Mouse (Mus musculus): ENCODE measurements around the gene Polr2h.

- TF ChIP-seq FOSL1 (IDR thresholded peaks at IDR 0.05; ENCODE audit: insufficient read depth, low read length, poor library complexity, severe bottlenecking): no peak
- no peak for TF ChIP-seq CTCF (IDR thresholded peaks at IDR 0.05; ENCODE audit: control insufficient read depth, insufficient read depth, insufficient read length)
- peak; percentile 40 for TF ChIP-seq MYOD1 (IDR thresholded peaks at IDR 0.05; ENCODE audit: control insufficient read depth, insufficient read length, low read depth)
- TF ChIP-seq MYOG (IDR thresholded peaks at IDR 0.05; ENCODE audit: control insufficient read depth, extremely low read depth, insufficient read length): no peak
- TF ChIP-seq USF1 (IDR thresholded peaks at IDR 0.05; ENCODE audit: low read depth): no peak
- TF ChIP-seq CEBPB (IDR thresholded peaks at IDR 0.05; ENCODE audit: low read depth): no peak
These were observed 29.2 kb downstream of the Polr2h start for GRCm38 (mm10) chr16:20746641-20747040.

Data from C2C12 (cell line).